Mouse (Mus musculus): ENCODE data around the gene Mylk. TPM values are rescaled to one million over a fixed set of nuclear protein-coding genes. Genes with fewer than 3 reads are reported as not detected.
A peak's percentile ranks its signal among the peaks of the same experiment; 100 is the strongest.

Gene Mylk
- polyA plus RNA-seq, 1 experiment from 2014 or later, result 334 TPM

DNA sequence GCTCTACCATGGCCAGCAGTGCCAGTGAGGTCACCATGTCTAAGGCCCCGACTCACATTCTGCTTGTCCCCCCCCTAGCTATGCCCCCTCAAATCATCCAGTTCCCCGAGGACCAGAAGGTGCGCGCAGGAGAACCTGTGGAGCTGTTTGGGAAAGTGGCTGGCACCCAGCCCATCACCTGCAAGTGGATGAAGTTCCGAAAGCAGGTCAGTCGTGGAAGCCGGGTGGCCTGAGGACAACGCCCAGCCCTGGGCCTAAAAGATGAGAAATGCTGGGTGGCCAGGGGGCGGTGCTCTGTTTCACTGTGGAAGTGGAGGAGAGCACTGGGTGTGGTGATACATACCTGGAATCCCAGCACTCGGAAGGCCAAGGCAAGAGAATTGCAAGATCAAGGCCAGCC, 208.5 kb downstream of the Mylk start:
- Histone ChIP-seq H3K4me2 (ENCODE audit: low read length) (no peak overlapping the region), H3K27ac (ENCODE audit: low read depth) (no peak overlapping the region), H3K9me3 (ENCODE audit: control insufficient read depth, low read length) (no peaks in the 10 kb centered on the region), H3K27me3 (replicated peaks; ENCODE audit: control insufficient read depth, insufficient read depth, low read length) (no peaks in the 10 kb centered on the region), H3K4me3 (ENCODE audit: low read depth, low read length) (no peak overlapping the region), H3K9ac (ENCODE audit: low read length) (no peak overlapping the region), H3K36me3 (ENCODE audit: control insufficient read depth, insufficient read depth, low read length) (peaks cover 43% of the 10 kb centered on the region), H3K4me1 (replicated peaks; ENCODE audit: control insufficient read depth, insufficient read depth, low read length) (peaks cover 10% of the 10 kb centered on the region)
- 91% methylated on average over 10 of the region's 10 CpGs for WGBS
- ATAC-seq (replicated peaks; ENCODE audit: low FRiP score, low TSS enrichment, low read depth), result no peak
- DNase-seq (ENCODE audit: low spot score), result no peak

DNA sequence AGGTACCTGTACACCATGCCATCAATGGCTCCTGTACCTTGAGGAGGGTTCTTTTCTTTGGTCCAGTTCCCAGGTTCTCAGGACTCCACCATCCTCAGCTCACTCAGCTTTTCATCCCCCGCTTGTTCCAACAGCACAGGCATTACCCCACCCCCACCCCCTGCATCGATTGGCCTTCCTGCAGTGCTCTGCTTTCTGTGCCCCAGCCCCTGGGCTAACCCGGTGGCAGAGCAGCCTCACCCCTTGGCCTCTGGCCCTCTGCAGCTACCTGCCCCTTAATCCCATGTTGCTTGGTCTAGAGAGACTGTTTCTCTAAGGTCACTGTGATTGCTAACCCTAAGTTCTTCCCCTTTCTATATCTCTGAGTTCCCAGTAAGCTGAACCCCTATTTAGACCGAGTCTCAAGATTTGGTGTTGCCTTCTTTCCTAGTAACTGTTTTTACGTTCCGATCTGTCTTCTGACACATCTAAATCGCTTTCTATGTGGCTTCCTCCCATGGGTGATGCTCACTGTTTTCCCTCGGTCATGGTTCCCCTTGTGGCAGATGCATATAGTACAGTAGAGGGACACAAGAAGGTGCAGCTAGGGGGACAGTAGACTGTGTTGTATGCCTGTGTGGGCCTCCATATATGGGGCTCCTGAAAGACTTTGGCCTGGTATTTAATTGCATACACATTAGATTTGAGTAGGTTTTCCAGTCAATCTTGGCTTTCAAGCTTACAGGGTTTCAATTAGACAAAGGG, 212.6 kb downstream of the Mylk start:
- Histone ChIP-seq H3K4me1 (replicated peaks; ENCODE audit: control insufficient read depth, insufficient read depth, low read length) (peaks cover 40% of the 10 kb centered on the region), H3K27me3 (replicated peaks; ENCODE audit: control insufficient read depth, insufficient read depth, low read length) (no peaks in the 10 kb centered on the region), H3K36me3 (ENCODE audit: control insufficient read depth, insufficient read depth, low read length) (peaks cover 43% of the 10 kb centered on the region), H3K4me3 (ENCODE audit: low read depth, low read length) (no peak overlapping the region), H3K4me2 (ENCODE audit: low read length) (no peak overlapping the region), H3K9ac (ENCODE audit: low read length) (no peak overlapping the region), H3K9me3 (ENCODE audit: control insufficient read depth, low read length) (no peaks in the 10 kb centered on the region), H3K27ac (ENCODE audit: low read depth) (peak overlapping the region; percentile 88)
- WGBS, result 73% methylated on average over 8 of the region's 8 CpGs
- ATAC-seq (replicated peaks; ENCODE audit: low FRiP score, low TSS enrichment, low read depth) (no peak), DNase-seq (ENCODE audit: low spot score) (no peak)

DNA sequence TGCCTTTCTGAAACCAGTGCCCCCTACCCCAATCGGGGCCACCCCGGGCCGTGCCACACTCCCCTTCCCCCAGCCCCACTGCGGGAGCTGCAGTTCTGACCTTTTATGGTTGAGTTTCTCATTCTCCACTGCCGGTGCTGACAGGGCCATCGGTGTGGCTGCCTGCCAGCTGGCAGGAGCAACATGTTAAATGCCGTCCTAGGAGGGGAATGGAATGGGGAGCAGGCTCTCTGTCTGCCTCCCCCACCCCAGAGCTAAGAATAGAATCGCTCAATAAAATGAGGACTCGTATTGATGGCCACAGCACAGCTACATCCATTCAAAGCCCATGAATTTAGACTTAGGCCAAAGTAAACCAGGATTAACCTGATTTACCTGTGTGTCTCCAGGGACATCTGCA, 213.7 kb downstream of the Mylk start:
- peaks cover 39% of the 10 kb centered on the region for H3K36me3 ChIP-seq (ENCODE audit: control insufficient read depth, insufficient read depth, low read length)
- no peak overlapping the region for H3K9ac ChIP-seq (ENCODE audit: low read length)
- peak; percentile 79 for DNase-seq (ENCODE audit: low spot score)
- H3K4me3 ChIP-seq (ENCODE audit: low read depth, low read length), result no peak overlapping the region
- peak overlapping the region; percentile 13; the same call in 1 of the 2 replicates for H3K4me2 ChIP-seq (ENCODE audit: low read length)
- 9% methylated on average over 9 of the region's 9 CpGs for WGBS
- no peaks in the 10 kb centered on the region for H3K9me3 ChIP-seq (ENCODE audit: control insufficient read depth, low read length)
- H3K27me3 ChIP-seq (replicated peaks; ENCODE audit: control insufficient read depth, insufficient read depth, low read length), result no peaks in the 10 kb centered on the region
- ATAC-seq (replicated peaks; ENCODE audit: low FRiP score, low TSS enrichment, low read depth), result peak; percentile 60
- peaks cover 44% of the 10 kb centered on the region for H3K4me1 ChIP-seq (replicated peaks; ENCODE audit: control insufficient read depth, insufficient read depth, low read length)
- H3K27ac ChIP-seq (ENCODE audit: low read depth), result peak overlapping the region; percentile 88

DNA sequence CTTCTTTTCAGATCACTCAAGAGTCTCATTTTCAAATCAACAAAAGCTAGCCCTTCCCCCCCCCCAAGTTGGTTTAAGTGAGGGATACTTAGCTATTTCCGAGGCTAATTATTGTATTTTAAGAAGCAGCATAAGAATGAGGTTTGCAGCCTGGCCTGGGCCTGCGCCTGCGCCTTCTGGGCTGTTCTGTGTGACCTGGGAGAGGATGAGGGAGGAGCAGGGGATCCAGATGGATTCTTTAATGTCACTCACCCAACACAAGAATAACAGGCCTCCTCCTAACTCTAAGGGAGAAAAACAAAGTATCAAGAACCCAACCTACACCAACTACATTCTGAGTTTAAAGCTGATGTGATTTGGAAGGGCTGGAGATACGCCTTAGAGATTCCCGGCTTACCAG, 214.3 kb downstream of the Mylk start:
- peaks cover 44% of the 10 kb centered on the region for H3K4me1 ChIP-seq (replicated peaks; ENCODE audit: control insufficient read depth, insufficient read depth, low read length)
- H3K36me3 ChIP-seq (ENCODE audit: control insufficient read depth, insufficient read depth, low read length), result peaks cover 39% of the 10 kb centered on the region
- ATAC-seq (replicated peaks; ENCODE audit: low FRiP score, low TSS enrichment, low read depth) (no peak), DNase-seq (ENCODE audit: low spot score) (no peak)
- no peak overlapping the region for H3K4me2 ChIP-seq (ENCODE audit: low read length)
- no peaks in the 10 kb centered on the region for H3K9me3 ChIP-seq (ENCODE audit: control insufficient read depth, low read length)
- 78% methylated on average over 5 of the region's 5 CpGs for WGBS
- H3K27ac ChIP-seq (ENCODE audit: low read depth), result peak overlapping the region; percentile 88
- H3K27me3 ChIP-seq (replicated peaks; ENCODE audit: control insufficient read depth, insufficient read depth, low read length), result no peaks in the 10 kb centered on the region
- no peak overlapping the region for H3K4me3 ChIP-seq (ENCODE audit: low read depth, low read length)
- H3K9ac ChIP-seq (ENCODE audit: low read length), result no peak overlapping the region

DNA sequence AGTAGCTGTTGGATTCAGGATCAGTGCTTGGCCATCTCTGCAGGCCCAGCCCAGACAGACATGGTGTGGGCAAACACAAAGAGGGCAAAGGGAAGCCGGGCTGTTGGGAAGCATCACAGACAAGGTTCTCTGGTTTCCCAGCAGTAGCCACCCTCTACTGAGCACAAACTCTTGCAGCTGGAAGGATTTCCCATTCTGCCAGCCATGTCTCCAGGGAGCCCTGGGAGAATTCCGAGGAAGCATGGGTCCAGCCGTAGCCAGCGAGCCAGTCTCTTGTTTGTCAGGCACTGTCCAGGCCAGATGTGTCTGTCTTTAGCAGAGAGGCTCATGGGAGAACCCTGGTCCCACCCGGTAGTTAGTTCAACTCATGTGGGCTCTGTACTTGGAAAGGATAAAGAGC, 215.2 kb downstream of the Mylk start:
- no peak; the same call in 1 of the 2 replicates for ATAC-seq (replicated peaks; ENCODE audit: low FRiP score, low TSS enrichment, low read depth)
- no peaks in the 10 kb centered on the region for H3K27me3 ChIP-seq (replicated peaks; ENCODE audit: control insufficient read depth, insufficient read depth, low read length)
- peaks cover 44% of the 10 kb centered on the region for H3K4me1 ChIP-seq (replicated peaks; ENCODE audit: control insufficient read depth, insufficient read depth, low read length)
- H3K27ac ChIP-seq (ENCODE audit: low read depth), result peak overlapping the region; percentile 88
- H3K9ac ChIP-seq (ENCODE audit: low read length), result no peak overlapping the region
- WGBS, result 75% methylated on average over 5 of the region's 5 CpGs
- no peaks in the 10 kb centered on the region for H3K9me3 ChIP-seq (ENCODE audit: control insufficient read depth, low read length)
- H3K4me2 ChIP-seq (ENCODE audit: low read length), result no peak overlapping the region
- H3K36me3 ChIP-seq (ENCODE audit: control insufficient read depth, insufficient read depth, low read length), result peaks cover 38% of the 10 kb centered on the region
- no peak for DNase-seq (ENCODE audit: low spot score)
- H3K4me3 ChIP-seq (ENCODE audit: low read depth, low read length), result no peak overlapping the region

DNA sequence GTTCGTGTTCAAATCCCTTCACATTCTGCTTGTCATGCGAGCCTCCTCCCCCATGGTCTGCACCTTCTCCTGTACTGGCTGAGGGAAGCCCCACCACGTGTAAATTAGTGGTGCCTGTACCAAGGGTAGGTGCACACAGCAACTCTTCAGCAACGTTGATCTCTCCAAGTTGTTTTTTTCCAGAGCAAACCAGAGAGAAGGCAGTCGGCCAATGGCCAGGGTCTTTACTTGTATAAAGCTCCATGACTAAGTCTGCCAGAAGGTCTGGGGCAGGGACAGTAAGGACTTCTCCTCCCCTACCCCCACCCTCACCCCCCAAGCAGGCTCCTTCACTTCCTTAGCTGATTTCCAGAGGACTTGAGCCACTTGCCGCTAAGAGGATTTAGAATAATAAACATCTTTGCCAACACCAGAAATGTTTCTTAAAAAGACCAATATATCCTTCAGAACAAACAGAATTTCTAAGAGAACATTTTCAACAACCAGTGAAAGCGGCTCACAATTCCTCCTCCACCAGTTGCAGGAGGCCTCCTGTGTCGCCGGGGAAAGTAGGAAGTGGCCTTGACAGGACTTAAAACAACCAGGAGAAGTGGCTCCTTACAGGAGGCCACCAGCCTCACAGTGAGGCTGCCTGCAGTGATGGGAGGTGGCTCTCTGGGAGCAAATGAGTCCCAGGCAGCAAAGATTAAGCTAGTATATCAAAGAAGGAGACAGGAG, 216.0 kb downstream of the Mylk start:
- Histone ChIP-seq H3K9me3 (ENCODE audit: control insufficient read depth, low read length) (no peaks in the 10 kb centered on the region), H3K4me2 (ENCODE audit: low read length) (no peak overlapping the region), H3K27me3 (replicated peaks; ENCODE audit: control insufficient read depth, insufficient read depth, low read length) (no peaks in the 10 kb centered on the region), H3K4me1 (replicated peaks; ENCODE audit: control insufficient read depth, insufficient read depth, low read length) (peaks cover 45% of the 10 kb centered on the region), H3K36me3 (ENCODE audit: control insufficient read depth, insufficient read depth, low read length) (peaks cover 35% of the 10 kb centered on the region), H3K9ac (ENCODE audit: low read length) (no peak overlapping the region), H3K4me3 (ENCODE audit: low read depth, low read length) (no peak overlapping the region), H3K27ac (ENCODE audit: low read depth) (peak overlapping the region; percentile 88)
- ATAC-seq (replicated peaks; ENCODE audit: low FRiP score, low TSS enrichment, low read depth) (no peak), DNase-seq (ENCODE audit: low spot score) (no peak)
- WGBS, result 38% methylated on average over 9 of the region's 9 CpGs

DNA sequence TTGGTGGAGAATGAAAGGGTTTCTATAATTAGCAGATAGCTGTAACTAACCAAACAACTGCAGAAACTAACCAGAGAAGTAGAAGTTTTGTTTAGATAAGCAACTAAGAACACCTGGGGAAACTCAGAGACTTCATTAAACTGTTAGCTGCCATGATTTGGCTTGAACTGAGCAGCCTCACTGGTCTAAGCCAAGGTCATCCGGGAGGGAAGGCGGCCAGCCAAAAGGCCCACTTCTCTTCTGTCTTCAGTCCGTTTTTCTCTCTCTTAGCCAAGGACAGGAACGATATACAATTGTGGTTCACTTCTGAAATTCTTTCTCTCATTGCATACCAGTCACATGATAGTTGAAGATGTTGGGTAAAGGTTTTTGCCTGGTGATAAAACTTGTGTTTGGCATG, 217.3 kb downstream of the Mylk start:
- Histone ChIP-seq H3K9ac (ENCODE audit: low read length) (no peak overlapping the region), H3K27ac (ENCODE audit: low read depth) (peak overlapping the region; percentile 10; the same call in 1 of the 2 replicates), H3K27me3 (replicated peaks; ENCODE audit: control insufficient read depth, insufficient read depth, low read length) (no peaks in the 10 kb centered on the region), H3K4me1 (replicated peaks; ENCODE audit: control insufficient read depth, insufficient read depth, low read length) (peaks cover 58% of the 10 kb centered on the region), H3K4me2 (ENCODE audit: low read length) (no peak overlapping the region), H3K4me3 (ENCODE audit: low read depth, low read length) (no peak overlapping the region), H3K36me3 (ENCODE audit: control insufficient read depth, insufficient read depth, low read length) (peaks cover 28% of the 10 kb centered on the region), H3K9me3 (ENCODE audit: control insufficient read depth, low read length) (no peaks in the 10 kb centered on the region)
- no peak for DNase-seq (ENCODE audit: low spot score)
- WGBS, result 47% methylated on average over 4 of the region's 4 CpGs
- ATAC-seq (replicated peaks; ENCODE audit: low FRiP score, low TSS enrichment, low read depth), result no peak

DNA sequence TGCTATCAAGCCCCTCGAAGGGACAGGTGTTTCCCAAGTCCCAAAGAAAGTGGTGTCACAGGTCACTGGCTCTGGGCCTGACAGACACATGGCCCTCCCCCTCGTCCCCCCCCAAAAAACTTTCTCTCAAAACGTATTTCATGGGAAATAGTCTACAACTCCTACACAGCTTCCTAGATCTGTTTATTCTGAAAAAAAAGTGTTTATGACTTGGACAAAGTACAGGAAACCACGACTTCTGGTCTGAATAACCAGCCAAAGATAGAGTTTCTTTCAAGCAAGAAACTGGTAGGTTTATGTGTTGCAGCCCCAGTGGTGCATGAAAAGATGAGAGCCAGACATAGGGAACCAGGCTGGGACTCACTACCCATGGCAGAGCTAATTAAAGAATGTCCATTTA, 218.0 kb downstream of the Mylk start:
- H3K9me3 ChIP-seq (ENCODE audit: control insufficient read depth, low read length), result no peaks in the 10 kb centered on the region
- ATAC-seq (replicated peaks; ENCODE audit: low FRiP score, low TSS enrichment, low read depth) (no peak), DNase-seq (ENCODE audit: low spot score) (no peak)
- 35% methylated on average over 4 of the region's 4 CpGs for WGBS
- peaks cover 21% of the 10 kb centered on the region for H3K36me3 ChIP-seq (ENCODE audit: control insufficient read depth, insufficient read depth, low read length)
- no peaks in the 10 kb centered on the region for H3K27me3 ChIP-seq (replicated peaks; ENCODE audit: control insufficient read depth, insufficient read depth, low read length)
- H3K9ac ChIP-seq (ENCODE audit: low read length), result no peak overlapping the region
- H3K4me3 ChIP-seq (ENCODE audit: low read depth, low read length), result no peak overlapping the region
- peaks cover 53% of the 10 kb centered on the region for H3K4me1 ChIP-seq (replicated peaks; ENCODE audit: control insufficient read depth, insufficient read depth, low read length)
- H3K27ac ChIP-seq (ENCODE audit: low read depth), result peak overlapping the region; percentile 12
- no peak overlapping the region for H3K4me2 ChIP-seq (ENCODE audit: low read length)

Measured in intestine, embryonic 14.5 days (tissue).